Mouse (Mus musculus): ENCODE measurements around the gene Satb1.

Gene Satb1

DNA sequence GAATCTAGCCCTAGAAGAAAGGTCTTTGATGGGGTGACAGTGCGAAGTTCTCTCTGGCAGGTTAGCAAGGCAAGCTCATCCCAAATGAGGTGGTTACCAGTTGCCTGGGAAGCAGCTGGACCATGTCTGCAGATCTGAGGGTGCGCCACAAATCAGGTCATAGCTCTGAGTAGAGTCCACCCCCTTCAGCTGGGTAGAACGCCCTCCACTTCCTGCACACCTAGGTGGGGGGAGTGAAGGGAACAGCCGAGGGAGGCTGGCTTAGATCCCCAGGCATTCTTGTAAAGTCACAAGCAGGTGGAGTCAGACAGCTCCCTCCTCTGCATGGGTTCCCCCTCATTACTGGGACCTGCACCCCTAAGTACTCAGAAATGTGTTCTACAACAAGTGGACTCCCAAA lies 6.6 kb downstream of the Satb1 start:
- intact Hi-C loops (cut with DNase I): no loop called here

DNA sequence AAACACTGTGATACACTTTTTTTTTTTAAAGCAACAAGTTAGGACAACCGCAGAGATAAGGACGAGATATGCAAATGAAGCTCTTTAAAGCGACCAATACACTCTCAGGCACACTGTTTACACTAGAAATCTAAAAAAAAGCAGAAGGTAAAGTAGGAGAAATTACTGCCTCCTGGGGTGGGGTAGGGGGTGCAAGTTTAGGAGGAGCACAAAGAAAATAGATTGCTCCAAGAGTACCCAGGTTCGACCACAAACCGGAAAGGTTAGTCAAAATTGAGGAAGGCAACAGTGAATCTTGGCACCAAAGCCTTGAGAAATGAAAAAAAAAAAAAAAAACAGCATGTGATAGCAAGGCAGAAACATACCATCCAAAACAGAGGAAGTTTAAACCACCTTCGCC lies 18.8 kb downstream of the Satb1 start:
- intact Hi-C loops (cut with DNase I): no loop called here

DNA sequence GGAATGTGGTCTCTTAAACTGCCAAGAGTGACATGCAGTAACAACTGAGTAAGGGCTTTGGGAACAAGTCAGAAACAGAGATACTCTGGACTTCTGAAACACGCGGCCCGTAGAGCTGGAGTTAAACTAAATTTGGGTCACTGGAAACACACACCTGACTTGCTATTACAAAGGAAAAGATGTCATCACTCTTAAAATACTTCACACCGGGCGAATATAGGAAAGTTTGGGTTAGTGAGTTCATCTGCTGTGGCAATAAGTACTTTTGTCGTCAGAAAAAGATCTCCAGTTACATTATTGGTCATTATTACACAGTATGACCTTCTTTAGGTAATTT lies 19.3 kb downstream of the Satb1 start:
- intact Hi-C loops (cut with DNase I): no loop called here

DNA sequence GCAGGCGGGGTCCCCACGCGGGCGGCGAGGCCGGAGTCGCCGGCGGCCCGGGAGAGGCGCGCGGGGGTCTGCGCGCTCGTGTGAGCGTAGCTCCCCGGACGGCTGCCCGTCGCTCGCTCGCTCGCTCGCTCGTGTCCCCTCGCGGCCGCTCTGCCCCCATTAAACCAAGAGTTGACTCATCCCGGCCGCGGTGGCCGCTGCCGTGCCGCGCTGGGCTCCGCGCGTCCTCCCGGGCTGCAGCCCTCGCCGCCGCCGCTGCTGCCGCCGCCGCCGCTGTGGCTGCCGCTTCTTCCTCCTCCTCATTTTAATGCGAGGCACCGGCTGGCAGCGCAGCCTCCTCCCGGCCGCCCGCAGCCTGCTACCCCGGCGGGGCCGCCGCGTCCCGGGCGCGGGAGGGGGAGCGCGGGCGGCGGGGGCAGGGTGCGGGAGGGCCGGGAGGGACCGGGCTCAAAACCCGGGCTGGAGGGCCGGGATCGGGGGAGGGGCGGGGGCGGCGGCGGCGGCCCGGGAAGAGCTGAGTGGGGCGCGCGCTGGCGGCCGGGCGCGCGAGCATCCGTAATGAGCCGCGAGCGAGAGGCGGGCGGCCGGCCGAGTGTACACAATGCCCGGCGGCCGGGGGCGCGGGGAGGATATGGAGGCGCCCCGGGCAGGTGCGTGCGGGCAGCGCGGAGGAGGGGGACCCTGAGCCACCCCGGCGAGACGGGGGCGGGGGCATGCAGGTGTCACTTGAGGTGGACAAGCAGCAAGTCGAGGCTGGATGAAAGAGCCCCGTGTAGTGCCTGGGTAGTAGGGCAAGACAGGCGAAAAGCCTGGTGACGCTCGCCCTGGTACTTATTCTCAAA lies 19.9 kb downstream of the Satb1 start:
- intact Hi-C loops (cut with DNase I): no loop called here

DNA sequence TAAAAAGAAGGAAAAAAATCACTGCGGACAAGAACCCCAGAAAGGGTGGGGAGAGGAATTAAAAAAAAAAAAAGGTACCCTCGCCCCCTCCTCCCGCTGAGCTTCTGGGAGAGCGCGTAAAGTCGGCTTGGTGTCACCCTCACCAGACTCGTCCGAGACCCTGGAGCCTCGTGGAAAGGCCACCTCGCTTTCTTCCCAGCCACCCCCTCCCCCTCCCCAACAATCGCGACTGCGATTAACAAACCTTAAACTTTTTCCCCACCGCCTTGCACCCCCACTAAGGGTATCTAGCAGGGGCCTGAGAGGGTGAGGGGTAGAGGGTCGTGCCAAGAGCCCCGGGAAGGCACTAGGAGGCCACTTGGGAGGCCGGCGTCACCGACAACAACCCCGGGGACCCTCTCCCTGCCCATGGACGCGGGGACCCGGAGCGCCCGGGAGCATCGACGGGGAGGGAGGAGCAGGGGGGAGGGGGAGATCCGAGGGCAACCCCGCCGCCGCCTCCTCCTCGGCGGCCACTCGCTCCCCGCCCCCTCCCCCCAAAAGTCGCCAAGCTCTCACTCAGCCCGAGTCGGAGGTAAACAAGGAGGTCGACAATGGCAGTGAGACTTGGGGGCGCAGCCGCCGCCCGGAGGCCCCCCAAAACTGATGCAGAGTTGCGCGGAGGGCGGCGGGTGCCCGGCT lies 20.7 kb downstream of the Satb1 start:
- intact Hi-C loops (cut with DNase I): no loop called here

DNA sequence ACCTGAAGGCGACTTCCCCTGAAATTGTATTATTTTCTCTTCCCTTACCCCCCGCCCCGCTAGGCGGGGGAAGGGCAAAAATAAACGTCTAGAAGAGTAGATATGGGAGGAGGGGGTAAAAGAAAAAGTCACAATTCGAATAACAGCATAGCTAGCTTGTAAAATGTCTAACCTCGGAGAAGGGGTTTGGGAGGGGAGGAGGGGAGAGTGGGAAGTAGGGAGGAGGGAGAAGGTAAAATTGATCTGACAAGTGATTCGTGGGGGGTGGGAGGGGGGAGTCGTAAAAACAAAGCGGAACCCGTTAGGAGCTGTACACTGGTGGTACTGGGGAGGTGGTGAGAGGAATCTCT lies 21.2 kb downstream of the Satb1 start:
- intact Hi-C loops (cut with DNase I): no loop called here

DNA sequence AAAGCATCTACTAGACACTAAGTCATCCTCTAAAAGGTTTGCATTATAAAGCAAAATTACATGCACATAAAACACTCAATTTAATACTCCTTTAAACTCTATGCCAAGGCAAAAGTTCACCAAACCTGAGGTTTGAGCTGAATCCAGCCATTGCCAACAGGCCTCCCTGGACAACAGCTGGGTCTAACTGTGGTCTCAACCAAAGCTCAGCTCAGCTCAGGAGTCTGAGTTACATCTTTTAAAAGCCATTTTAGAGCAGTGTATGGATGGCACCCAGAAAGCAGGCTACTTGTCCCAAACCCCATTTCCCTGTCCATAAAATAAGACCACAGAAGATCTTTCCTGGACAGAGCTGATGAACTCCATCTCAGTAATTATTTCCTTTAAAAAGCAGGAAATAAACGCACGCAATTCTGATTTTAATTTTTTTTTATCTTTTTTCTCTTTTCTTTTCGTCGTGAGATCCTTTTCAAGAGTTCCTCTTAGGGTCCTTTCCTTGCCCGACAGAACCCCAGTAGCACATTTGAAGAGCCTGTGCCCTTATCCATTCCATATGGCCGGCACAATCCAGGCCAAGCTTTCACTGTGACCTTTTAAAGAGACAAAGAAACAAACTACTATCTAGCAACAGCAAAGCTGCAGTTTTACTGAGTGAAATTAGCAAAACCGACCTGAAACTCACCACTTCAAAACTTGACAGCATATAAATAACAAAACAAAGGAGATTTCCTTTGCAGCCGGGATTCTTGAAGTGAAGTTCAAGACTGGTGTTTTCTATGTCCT lies 21.8 kb downstream of the Satb1 start:
- intact Hi-C loops (cut with DNase I): no loop called here

DNA sequence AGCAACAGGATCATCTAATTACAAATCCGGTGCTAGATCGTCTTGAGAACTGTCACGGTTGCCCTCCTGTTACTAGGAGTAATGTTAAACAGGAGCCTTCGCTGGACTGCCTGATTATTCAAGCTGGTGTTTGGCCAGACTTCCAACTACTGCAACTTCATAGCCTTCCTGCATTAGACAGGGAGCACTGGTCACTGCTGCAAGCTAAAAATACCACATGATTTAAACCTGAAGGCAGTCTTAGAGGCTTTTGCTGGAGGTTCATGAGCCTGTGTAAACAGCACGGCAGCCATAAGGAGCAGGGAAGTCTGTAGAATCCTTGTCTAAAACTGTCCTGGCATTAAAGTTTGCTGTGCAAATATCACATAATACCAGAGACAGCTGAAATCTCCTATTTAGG lies 25.7 kb downstream of the Satb1 start:
- intact Hi-C loops (cut with DNase I): no loop called here

DNA sequence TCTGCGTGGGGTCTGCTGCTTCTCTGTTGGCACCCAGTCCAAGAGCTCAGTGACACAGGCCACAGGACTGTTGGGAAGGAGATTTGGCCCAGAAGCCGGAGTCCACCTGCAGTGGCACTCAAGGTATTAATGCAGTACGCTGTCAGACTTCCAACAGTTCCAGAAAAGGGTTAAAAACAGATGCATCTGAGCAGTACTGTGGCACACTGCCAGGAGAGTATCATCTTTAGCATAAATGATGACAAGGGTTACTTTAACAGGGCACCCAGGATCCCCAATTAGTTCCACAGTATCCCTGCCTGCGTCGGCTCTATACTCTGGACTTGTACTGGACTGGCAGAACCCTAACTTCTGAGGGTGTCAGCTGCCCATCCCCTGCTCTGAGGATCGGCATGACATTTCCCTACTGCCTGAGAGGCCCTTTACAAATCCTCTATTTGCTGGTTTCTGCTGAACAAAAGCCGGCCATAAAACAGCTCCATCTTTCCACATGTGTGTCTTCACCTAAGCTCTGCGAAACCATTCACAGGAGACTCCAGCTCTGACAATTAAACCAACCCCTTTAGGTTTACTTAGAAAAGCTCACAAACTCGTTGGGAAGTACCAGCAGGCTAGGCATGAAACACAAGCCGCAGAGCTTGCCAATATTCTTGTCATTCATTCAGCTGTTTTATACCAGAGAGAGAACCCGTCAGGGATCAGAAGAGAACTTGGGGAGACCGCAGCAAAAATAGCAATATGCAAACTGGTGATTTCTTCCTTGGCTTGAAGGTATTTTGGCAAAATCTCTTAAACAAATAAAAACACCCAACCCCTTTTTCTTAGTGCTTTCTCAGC lies 26.7 kb downstream of the Satb1 start:
- intact Hi-C loops (cut with DNase I): no loop called here

DNA sequence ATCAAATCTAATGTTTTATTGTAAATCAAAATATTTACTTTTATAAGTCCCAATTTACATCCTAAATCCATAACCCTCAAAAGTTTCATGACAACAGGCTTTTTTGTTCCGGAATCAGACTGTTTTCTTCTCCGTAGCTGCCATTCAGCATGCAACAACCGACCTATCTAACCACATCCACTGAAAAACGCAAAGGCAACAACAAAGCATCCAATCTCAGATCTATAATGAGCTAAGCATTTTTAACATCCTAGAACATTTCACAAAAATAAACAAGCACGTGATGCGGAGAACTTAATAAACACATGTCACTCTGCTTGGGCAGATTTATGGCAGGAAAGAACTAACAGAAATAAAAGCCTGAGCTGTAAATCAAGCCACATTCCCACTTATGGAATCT lies 32.9 kb downstream of the Satb1 start:
- intact Hi-C loops (cut with DNase I): no loop called here

DNA sequence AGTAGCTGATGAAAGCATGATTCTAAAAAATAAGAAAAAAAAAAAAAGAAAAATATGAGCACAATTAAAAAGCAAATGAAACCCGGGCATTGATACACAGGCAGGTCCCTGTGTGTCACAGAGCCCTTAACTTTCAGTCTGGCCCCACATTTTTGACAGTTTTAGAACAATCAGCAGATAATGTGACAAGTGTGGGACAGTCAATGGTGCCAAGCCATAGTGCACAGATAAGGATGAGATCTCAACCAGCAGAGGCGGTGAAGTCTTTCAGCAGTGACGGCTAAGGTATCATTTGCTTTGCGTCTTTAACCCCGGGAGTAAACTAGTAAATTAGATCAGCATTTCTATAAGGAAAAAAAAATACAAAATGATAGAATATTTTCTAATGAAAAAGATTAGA lies 36.6 kb downstream of the Satb1 start:
- intact Hi-C loops (cut with DNase I): no loop called here

DNA sequence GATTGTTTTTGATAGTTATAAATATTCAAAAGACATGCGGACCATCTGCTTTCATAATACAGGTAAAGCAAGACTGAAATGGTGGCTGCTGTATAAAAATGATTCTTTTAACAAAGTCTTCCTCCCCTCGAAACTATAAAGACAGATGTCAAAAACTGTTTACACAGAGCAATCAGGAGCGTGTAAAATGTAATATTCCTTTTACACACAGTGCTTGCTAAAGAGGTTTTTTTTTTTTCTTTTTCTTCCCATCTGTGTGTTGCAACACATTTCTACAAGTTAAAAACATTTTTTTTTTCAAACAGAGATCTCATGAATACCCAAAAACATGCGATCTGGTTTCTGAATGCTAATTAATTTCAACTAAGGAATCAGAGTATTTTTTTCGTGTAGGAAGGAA lies 41.9 kb downstream of the Satb1 start:
- intact Hi-C loops (cut with DNase I): no loop called here

DNA sequence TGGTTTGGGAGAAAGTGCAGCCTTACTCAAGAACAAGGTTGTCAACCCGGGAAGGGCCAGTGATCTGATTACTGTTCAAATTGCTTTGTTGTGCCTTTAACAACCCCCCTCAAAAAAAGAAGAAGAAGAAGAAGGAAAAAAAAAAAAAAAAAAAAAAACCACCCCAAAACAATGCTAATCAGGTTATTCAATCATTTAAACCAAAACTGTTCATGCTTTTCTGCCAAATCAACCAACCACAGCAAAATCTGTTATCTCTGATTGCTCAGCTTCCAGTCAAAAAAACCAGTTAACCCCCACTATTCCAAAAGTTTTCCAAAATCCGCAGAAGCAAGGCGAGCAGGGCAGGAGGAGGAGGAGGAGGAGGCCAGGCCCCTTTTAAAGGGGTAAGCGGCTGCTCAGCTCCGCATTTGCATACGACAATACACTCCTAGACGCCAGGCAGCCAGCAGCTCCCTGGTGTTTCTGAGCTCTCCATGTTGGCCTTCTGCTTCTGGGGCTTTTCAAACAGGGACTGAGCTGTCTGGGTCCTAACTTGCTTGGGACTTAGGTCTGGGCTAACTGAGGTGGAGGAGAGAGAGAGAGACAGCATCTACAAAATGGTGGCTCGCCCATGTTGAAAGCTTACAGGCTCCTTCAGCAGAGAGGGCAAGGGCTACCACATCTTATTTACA lies 42.6 kb downstream of the Satb1 start:
- intact Hi-C loops (cut with DNase I): no loop called here

DNA sequence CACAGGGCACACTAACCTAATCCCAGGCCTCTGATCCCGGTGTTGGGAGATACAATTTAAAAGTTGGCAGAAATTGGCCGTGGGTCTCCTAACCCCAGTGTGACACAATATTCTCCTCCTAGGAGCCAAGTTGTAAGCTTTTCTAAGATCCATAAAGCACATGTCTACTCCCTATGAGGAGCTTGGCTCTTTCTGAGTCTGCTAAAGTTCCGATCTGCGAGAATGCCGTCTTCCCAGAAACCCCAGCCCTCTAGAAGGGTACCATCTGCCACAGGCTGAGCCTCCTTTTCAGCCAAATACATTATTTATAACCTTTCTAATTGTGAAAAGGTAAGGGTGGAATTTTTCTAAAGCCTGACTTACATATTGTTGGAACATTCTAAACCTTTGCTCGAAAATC lies 43.3 kb downstream of the Satb1 start:
- intact Hi-C loops (cut with DNase I): no loop called here

DNA sequence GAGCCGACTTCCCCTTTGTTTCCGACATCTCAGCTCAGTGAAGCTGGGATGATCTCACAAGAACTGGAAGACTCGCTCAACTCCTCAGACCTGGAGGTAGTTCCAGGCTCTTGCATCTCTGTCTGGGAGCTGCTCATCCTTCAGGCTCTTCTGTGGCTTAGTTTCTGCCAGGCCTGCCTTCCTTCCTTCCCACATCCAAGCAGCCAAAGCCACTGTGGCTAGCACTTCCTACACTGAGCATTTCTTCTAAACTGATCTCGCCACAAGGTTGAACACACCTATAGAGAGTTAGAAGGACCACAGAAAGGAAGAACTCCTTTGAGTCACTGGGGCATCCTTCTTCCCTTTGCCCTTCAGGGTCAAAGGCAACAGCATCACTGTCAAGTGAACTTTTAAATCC lies 44.0 kb downstream of the Satb1 start:
- intact Hi-C loops (cut with DNase I): no loop called here

DNA sequence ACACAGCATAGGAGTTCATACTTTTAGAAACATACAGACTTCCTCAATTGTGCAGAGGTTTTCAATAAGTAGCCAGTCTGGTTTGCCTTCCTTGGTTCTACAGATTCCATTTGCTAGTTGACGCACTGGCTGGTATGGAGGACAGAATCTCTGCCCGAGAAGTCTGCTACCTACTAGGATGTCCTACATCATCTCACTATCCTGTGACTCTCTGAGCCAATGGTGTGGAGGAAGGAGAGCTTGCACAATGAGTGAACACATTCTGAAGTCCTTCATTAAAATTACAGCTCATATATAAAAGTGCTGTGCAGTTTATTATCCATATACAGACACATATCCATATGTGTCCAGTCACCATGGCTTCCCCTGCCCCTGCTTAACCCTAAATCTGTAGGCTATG lies 45.1 kb downstream of the Satb1 start:
- intact Hi-C loops (cut with DNase I): no loop called here

DNA sequence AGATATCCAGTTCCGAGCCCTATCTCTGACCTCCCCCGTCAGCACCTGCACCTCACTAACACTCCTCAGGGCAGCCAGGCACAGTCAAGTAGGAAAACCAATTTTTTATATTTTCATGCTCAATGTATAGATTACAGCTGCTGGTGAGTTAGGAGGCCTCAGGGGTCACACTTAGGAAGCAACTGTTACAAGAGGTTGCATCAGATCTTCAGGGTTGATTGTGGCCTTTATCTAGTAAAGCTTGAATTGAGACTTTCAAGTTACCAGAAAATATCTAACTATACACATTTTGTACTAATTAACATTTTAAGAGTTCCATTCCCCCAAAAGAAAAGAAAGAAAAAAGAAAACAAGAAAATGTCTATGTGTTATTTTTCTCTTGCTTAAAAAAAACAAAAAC lies 47.0 kb downstream of the Satb1 start:
- intact Hi-C loops (cut with DNase I): no loop called here

DNA sequence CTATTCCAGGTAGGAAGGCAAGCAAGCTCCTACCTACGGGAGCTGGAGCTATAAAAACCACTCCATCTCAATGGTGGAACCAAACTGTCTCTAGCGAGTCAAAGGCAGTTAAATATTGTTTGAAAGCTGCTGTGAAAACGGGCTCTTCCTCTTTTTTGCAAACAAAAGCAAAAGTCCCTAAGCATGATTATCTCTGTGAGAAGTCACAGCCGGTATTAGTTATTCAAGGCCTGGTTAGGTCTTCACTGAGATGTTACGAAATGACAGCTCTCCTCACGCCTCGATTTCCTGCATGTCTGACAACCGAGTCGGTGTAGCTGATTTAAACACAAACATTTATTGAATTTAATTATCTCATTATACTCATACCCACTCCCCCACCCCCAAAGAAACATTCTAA lies 48.2 kb downstream of the Satb1 start:
- intact Hi-C loops (cut with DNase I): no loop called here

DNA sequence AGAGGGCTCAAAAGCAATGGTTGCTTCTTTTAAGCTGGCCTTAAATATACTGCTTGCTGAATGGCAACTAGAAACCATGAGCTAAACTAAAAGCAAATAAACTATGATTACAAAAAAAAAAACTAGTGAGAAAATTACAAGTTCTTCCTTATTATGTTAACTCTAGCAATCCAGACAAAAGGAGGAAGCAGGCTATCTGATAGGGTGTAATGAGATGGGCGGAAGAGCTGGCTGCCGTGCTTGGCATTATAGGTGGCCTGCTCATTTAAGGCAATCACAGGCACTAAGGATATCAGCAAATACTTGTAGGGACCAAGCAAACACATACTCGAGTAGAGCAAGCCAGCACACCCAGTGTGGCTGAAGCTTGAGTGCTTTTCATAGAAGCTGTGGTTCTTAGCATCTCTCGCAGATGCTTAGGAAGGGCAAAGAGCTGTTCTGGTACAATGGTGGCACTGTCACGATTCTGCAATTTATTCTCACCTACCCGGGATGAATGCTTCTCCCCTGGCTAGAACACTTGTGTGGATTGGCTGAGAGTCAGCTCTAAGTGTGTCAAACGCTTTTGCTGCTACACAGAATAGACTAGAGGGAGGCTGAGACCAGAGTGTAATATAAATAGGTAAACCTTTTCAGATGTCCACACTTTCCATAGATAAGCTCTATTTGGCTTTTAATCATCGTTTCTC lies 49.4 kb downstream of the Satb1 start:
- intact Hi-C loops (cut with DNase I): no loop called here

DNA sequence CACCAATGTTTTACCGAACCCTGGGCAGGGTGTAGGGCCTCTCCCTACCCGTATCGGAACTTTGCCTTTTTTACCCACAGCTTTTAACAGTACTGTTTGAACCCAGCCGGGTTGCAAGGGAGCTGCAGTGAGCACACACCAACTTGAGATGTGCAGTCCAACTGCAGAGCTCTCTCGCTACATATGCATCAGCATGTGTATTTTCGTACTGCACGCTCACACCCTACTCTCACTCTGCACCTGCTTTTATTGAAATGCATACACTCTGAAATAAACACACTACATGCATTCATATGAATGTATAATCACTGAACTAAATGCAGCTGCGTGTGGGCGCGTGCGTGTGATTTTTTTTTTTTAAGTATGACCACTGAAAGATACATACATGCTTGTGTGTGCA lies 53.1 kb downstream of the Satb1 start:
- intact Hi-C loops (cut with DNase I): no loop called here

DNA sequence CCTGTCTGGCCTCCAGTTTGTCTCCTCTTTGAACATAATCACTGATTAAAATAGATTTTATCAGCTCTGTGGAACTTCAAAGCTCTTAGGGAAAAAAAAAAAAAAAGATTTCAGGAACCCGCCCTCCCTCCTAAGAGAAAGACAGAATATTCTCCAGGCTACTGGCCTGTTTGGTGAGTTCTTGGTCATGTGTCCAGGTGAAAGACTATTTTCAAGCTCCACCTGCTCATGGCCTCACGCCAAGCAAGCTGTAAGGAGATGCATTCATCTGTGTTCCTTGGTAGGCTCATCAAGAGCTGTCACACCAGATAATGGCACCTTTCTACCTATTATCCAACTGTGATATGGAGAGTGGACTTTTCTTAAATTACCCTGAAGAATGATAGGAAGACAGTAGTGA lies 54.1 kb downstream of the Satb1 start:
- intact Hi-C loops (cut with DNase I): no loop called here

All from adrenal gland (tissue).